Mouse (Mus musculus) heart, adult 2 months (tissue): ENCODE results near the gene Cars2.

Experiments used
- CTCF ChIP-seq: fragments of 200-600 bp; IDR thresholded peaks from 2 replicates; pipeline ENCODE4 v1.8.1; 2022; ENCODE audit warnings: antibody characterized with exemption, mild to moderate bottlenecking, moderate library complexity
- EP300 ChIP-seq: fragments of 200-500 bp; IDR thresholded peaks from 2 replicates; pipeline ENCODE4 v1.6.1; 2011; ENCODE audit warnings: low read depth, low read length, control low read depth; ENCODE audit not compliant: insufficient read depth

- no peak for TF ChIP-seq CTCF
- TF ChIP-seq EP300: no peak
These were observed 32.6 kb downstream of the Cars2 start for GRCm38 (mm10) chr8:11518056-11518396.
